Mouse (Mus musculus) CH12.LX (cell line): Measurements from ENCODE around the gene Dgkg. TPM values are rescaled to one million over a fixed set of nuclear protein-coding genes. Genes with fewer than 3 reads are reported as not detected.

Experiments used
- DNase-seq: peaks from one replicate; pipeline ENCODE4 v3.0.0-alpha.2; 2013; ENCODE audit errors: extremely low read depth
- H3K27ac ChIP-seq: 2 replicates; pipeline ENCODE4 v1.5.1; 2012; ENCODE audit warnings: low read depth, mild to moderate bottlenecking, control low read depth, moderate library complexity; ENCODE audit not compliant: insufficient read depth
- H3K27me3 ChIP-seq: replicated peaks from 2 replicates; pipeline ENCODE3; 2012; ENCODE audit warnings: inconsistent platforms
- H3K36me3 ChIP-seq, 2 experiments: replicated peaks in 1 of 2; 2 replicates each; pipeline versions ENCODE3 to v1.6.1; 2012; ENCODE audit warnings: inconsistent platforms in 1 of 2, low read length in 1 of 2, mild to moderate bottlenecking in 1 of 2, mixed read lengths in 1 of 2, moderate library complexity in 1 of 2; ENCODE audit not compliant: control insufficient read depth in 1 of 2, insufficient read depth in 1 of 2
- H3K4me1 ChIP-seq, 2 experiments: 2 replicates each; pipeline ENCODE4 v1.6.1; 2012; ENCODE audit warnings: inconsistent platforms in 1 of 2, moderate library complexity in 1 of 2; ENCODE audit not compliant: insufficient read depth in 2 of 2, control insufficient read depth in 1 of 2
- H3K4me2 ChIP-seq: 2 replicates; pipeline ENCODE4 v1.6.1; 2012; ENCODE audit warnings: low read depth, mild to moderate bottlenecking, control low read depth; ENCODE audit not compliant: poor library complexity, insufficient read depth, severe bottlenecking
- H3K4me3 ChIP-seq, 3 experiments: fragments of 150-350 bp in 1 of 3; sonication (generic) in 1 of 3; replicated peaks in 1 of 3; 2 replicates each; pipeline versions ENCODE3 to v1.5.1; 2011 to 2012; ENCODE audit warnings: low read depth in 2 of 3, low read length in 2 of 3, mild to moderate bottlenecking in 2 of 3, moderate library complexity in 2 of 3, control low read depth in 1 of 3, improper control_type of control experiment in 1 of 3, inconsistent platforms in 1 of 3, mixed read lengths in 1 of 3; ENCODE audit not compliant: poor library complexity in 1 of 3
- H3K79me2 ChIP-seq: replicated peaks from 2 replicates; pipeline ENCODE4 v1.6.1; 2012; ENCODE audit warnings: mild to moderate bottlenecking, moderate library complexity; ENCODE audit not compliant: control insufficient read depth, poor library complexity, insufficient read depth, severe bottlenecking; ENCODE audit errors: extremely low read depth
- H3K9ac ChIP-seq: 2 replicates; pipeline ENCODE4 v1.6.1; 2012; ENCODE audit warnings: low read depth, mild to moderate bottlenecking, control low read depth, moderate library complexity; ENCODE audit not compliant: insufficient read depth
- H3K9me3 ChIP-seq: replicated peaks from 2 replicates; pipeline ENCODE3; 2012; ENCODE audit warnings: low read length, inconsistent platforms, mixed read lengths
- CHD1 ChIP-seq: IDR thresholded peaks from 2 replicates; pipeline ENCODE4 v1.6.1; 2012; ENCODE audit warnings: low read depth, low read length, improper control_type of control experiment, inconsistent platforms
- ETS1 ChIP-seq: conservative IDR thresholded peaks from 2 replicates; pipeline ENCODE4 v1.6.1; 2012; ENCODE audit warnings: low read depth, mild to moderate bottlenecking, inconsistent platforms, low read length, improper control_type of control experiment, moderate library complexity
- IRF4 ChIP-seq: IDR thresholded peaks from 2 replicates; pipeline ENCODE4 v1.6.1; 2014; ENCODE audit warnings: low read depth, mild to moderate bottlenecking, inconsistent platforms, low read length, improper control_type of control experiment
- JUND ChIP-seq: conservative IDR thresholded peaks from 2 replicates; pipeline ENCODE4 v1.6.1; 2011; ENCODE audit warnings: low read depth, low read length, improper control_type of control experiment
- KAT2A ChIP-seq: IDR thresholded peaks from 2 replicates; pipeline ENCODE4 v1.6.1; 2012; ENCODE audit warnings: low read length, improper control_type of control experiment, inconsistent platforms; ENCODE audit not compliant: insufficient replicate concordance
- MAFK ChIP-seq: IDR thresholded peaks from 2 replicates; pipeline ENCODE4 v1.6.1; 2011; ENCODE audit warnings: low read length, improper control_type of control experiment; ENCODE audit not compliant: insufficient replicate concordance
- MAZ ChIP-seq: IDR thresholded peaks from 2 replicates; pipeline ENCODE4 v1.6.1; 2012; ENCODE audit warnings: low read depth, mild to moderate bottlenecking, inconsistent platforms, low read length, improper control_type of control experiment, moderate library complexity
- MXI1 ChIP-seq: IDR thresholded peaks from 2 replicates; pipeline ENCODE4 v1.6.1; 2011; ENCODE audit warnings: mild to moderate bottlenecking, low read depth, low read length, improper control_type of control experiment
- MYC ChIP-seq: IDR thresholded peaks from 2 replicates; pipeline ENCODE4 v1.6.1; 2011; ENCODE audit warnings: low read depth, mild to moderate bottlenecking, improper control_type of control experiment, low read length
- NELFE ChIP-seq: IDR thresholded peaks from 2 replicates; pipeline ENCODE4 v1.6.1; 2011; ENCODE audit warnings: low read depth, low read length, improper control_type of control experiment
- POLR2A ChIP-seq: IDR thresholded peaks from 2 replicates; pipeline ENCODE4 v1.6.1; 2011; ENCODE audit warnings: low read depth, mild to moderate bottlenecking, improper control_type of control experiment, low read length
- RCOR1 ChIP-seq: conservative IDR thresholded peaks from 2 replicates; pipeline ENCODE4 v1.6.1; 2012; ENCODE audit warnings: low read depth, mild to moderate bottlenecking, inconsistent platforms, low read length, improper control_type of control experiment
- TCF12 ChIP-seq: IDR thresholded peaks from 2 replicates; pipeline ENCODE4 v1.6.1; 2014; ENCODE audit warnings: low read depth, mild to moderate bottlenecking, inconsistent platforms, low read length, improper control_type of control experiment
- USF1 ChIP-seq: IDR thresholded peaks from 2 replicates; pipeline ENCODE4 v1.6.1; 2014; ENCODE audit warnings: low read depth, mild to moderate bottlenecking, inconsistent platforms, low read length, improper control_type of control experiment
- ZKSCAN1 ChIP-seq: IDR thresholded peaks from 2 replicates; pipeline ENCODE4 v1.6.1; 2012; ENCODE audit warnings: low read depth, inconsistent platforms, low read length, improper control_type of control experiment, borderline replicate concordance
- ZNF384 ChIP-seq: IDR thresholded peaks from 2 replicates; pipeline ENCODE4 v1.6.1; 2012; ENCODE audit warnings: low read depth, low read length, improper control_type of control experiment, inconsistent platforms
- dilution Hi-C: fragments of 300-500 bp; cut with MboI; formaldehyde crosslinking; loops from 2 replicates; pipeline ENCODE4 v1.14.3; 2020; ENCODE audit warnings: low sequenced_read_pairs; ENCODE audit not compliant: extremely low pct_unique_long_range_greater_than_20kb, extremely low pct_ligation_motif_present
- in situ Hi-C: fragments of 300-500 bp; cut with MboI; formaldehyde crosslinking; loops from 3 replicates; pipeline ENCODE4 v1.14.3; 2019; ENCODE audit warnings: low sequenced_read_pairs, low pct_ligation_motif_present, low pct_unique_long_range_greater_than_20kb, mixed read lengths
- polyA plus RNA-seq: library from polyadenylated mRNA; unstranded; fragments of >175 nt; gene quantifications from 2 replicates; pipeline ENCODE4 v1.2.1, GENCODE M21; 2012; ENCODE audit warnings: low read depth; ENCODE audit not compliant: insufficient read length
- total RNA-seq, 2 experiments: library from RNA; depleted of rRNA; stranded (reverse); fragments of 300-350 nt in 1 of 2; fragments of >200 nt in 1 of 2; gene quantifications; 2 replicates each; pipeline ENCODE4 v1.2.3; 2012 to 2014

The Dgkg gene
- total and polyA plus RNA-seq, 3 experiments = 2.0 to 9.2 (median 3.0) TPM

DNA sequence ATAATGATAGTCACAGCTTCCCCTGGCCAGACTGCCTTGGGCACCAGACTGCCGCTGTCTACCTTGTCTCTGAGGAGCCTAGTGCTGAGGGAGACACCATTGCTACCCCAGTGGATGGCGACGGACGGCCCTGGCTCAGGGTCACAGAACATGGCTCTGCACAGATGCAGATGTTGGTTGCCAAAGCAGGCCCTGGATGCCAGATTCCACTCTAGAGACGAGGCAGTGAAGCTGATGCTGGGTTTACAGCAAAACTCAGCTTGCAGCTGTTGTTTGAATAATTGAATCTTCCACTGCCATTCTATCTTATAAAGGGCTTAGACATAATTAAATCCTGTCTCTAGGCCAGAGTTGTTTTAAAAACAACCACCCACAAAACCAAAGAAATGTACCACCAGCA, 153.0 kb downstream of the Dgkg start:
- no peaks in the 10 kb centered on the region for H3K9me3 ChIP-seq
- TF ChIP-seq POLR2A = no peak
- TF ChIP-seq MXI1 = no peak
- TF ChIP-seq NELFE = no peak
- no peak for DNase-seq
- no peak overlapping the region for H3K4me3 ChIP-seq
- no peaks in the 10 kb centered on the region for H3K79me2 ChIP-seq
- in situ Hi-C loops = no loop called here
- no peaks in the 10 kb centered on the region for H3K27me3 ChIP-seq
- H3K27ac ChIP-seq = no peak overlapping the region
- H3K4me2 ChIP-seq = no peak overlapping the region
- H3K9ac ChIP-seq = no peak overlapping the region
- H3K4me1 ChIP-seq = no peaks in the 10 kb centered on the region
- no peaks in the 10 kb centered on the region for H3K36me3 ChIP-seq
- dilution Hi-C loops = no loop called here

DNA sequence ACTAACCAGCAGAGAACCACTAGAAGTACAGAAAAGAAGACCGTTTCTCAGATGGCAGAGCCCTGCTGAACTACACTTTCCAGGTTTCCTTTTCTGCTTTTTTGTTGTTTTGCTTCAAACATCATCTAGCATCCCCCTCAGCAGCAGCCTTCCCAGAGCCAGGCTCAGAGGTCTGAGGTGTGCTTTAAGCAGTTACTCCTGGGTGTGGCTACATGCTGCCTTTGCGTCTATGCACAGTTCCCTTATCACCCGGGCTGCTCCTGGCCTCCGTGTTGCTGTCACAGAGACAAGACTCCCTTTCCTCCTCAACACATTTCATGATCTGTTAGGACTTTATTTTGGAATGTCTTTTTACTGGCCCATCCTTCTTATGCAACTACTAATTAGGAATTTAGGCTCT, 153.6 kb downstream of the Dgkg start:
- Histone ChIP-seq H3K4me1 (peaks cover 0 to 2% of the 10 kb centered on the region in 2 experiments; a peak in 1 of 4 replicates), H3K4me2 (no peak overlapping the region), H3K9me3 (no peaks in the 10 kb centered on the region), H3K36me3 (no peaks in the 10 kb centered on the region), H3K79me2 (no peaks in the 10 kb centered on the region), H3K4me3 (no peak overlapping the region), H3K27ac (no peak overlapping the region), H3K9ac (no peak overlapping the region), H3K27me3 (no peaks in the 10 kb centered on the region)
- in situ Hi-C loops (no loop called here), dilution Hi-C loops (no loop called here)
- DNase-seq = no peak
- TF ChIP-seq MYC (no peak), JUND (no peak), MXI1 (no peak), MAZ (no peak), ZKSCAN1 (no peak), USF1 (no peak)

DNA sequence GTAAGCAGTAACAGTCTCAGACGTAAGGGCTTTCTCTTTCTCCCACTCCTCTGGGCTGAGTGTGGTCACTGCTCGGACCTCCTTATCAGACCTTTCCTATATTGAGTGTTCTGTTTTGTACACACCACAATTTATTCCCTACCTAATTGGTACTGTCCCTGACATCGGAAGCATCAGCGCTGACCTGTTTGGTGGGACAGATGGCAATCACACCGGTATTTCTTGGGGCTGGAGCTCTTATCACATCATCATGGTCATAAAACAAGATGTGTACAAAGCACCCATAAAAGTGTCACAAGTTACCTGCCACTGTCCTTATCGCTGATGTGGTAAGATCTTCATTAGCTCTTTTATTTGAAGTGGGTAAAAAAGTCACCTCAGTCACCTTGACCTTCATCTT, 155.2 kb downstream of the Dgkg start:
- Histone ChIP-seq H3K9me3 (no peaks in the 10 kb centered on the region), H3K4me1 (peaks cover 0 to 10% of the 10 kb centered on the region in 2 experiments; a peak in 2 of 4 replicates), H3K36me3 (no peaks in the 10 kb centered on the region), H3K4me3 (no peak overlapping the region), H3K27ac (no peak overlapping the region), H3K4me2 (no peak overlapping the region), H3K27me3 (no peaks in the 10 kb centered on the region), H3K9ac (no peak overlapping the region), H3K79me2 (no peaks in the 10 kb centered on the region)
- no peak for DNase-seq
- TF ChIP-seq TCF12 (no peak), MAFK (no peak), KAT2A (no peak), MYC (no peak), RCOR1 (no peak), CHD1 (no peak), ETS1 (no peak), ZNF384 (no peak), IRF4 (no peak), POLR2A (no peak), USF1 (no peak)
- dilution Hi-C loops (no loop called here), in situ Hi-C loops (no loop called here)
